Mouse (Mus musculus) bone marrow, adult 2 months (tissue): ENCODE results near the gene Triml2.

Experiments
- CTCF ChIP-seq: fragments of 200-500 bp; IDR thresholded peaks from 2 replicates; pipeline ENCODE4 v1.5.1; 2011; ENCODE audit warnings: low read length, control low read depth; ENCODE audit not compliant: control insufficient read depth, insufficient read depth
- POLR2A ChIP-seq: fragments of 200-500 bp; IDR thresholded peaks from 2 replicates; pipeline ENCODE4 v1.6.1; 2011; ENCODE audit warnings: low read depth, mild to moderate bottlenecking, control low read depth, low read length, borderline replicate concordance; ENCODE audit not compliant: control insufficient read depth

DNA sequence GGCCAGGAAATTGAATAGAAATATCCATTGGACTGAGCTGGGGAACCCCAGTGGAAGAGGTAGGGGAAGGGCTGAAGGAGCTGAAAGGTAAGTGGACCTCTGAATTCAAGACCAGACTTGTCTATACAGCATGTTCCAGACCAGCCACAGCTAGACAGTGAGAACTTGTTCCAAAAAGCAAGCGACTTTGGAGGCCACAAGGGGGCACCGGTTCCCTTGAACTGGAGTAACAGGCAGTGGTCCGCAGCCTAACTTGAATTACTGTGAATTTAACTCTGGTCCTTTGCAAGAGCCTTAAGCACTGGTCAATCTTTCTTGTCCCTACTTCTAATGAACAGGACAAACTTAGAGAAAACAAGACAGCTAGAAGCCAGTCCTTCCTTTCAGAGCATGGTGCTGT, 2.1 kb upstream of the Triml2 start:
- TF ChIP-seq CTCF (no peak), POLR2A (no peak)
